Mouse (Mus musculus): ENCODE results near the gene Gps2.

DNA sequence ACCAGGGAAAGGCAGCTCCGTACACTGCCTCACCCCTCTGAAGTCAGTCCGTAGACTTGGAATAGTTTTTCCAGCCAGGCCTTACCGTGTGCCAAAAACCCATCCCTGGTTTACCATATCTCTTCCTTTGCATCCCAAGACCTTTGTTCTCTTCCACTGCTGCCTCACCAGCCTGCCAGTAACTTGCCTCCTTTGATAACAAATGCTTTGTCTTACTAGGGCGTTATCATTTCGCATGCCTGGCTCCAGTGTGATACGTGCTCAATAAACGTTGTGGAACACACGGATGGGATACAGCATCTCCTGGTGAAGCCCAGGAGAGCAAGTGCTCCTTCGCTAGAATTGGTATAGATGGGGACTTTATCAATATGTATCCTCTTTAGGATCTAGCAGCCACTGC, 46.4 kb upstream of the Gps2 start:
- TF ChIP-seq POLR2A (IDR thresholded peaks at IDR 0.05; ENCODE audit: control insufficient read depth, low read depth, low read length) (no peak), CTCF (IDR thresholded peaks at IDR 0.05; ENCODE audit: control insufficient read depth, insufficient read depth, insufficient replicate concordance, low read depth, low read length) (no peak)
